Mouse (Mus musculus): ENCODE measurements around the gene Cplx3. TPM values are rescaled to one million over a fixed set of nuclear protein-coding genes. Genes with fewer than 3 reads are reported as not detected.

The Cplx3 gene
- total and polyA plus RNA-seq, 3 experiments, result 0.09 TPM; not detected in 2

GRCm38 (mm10) chr9:57629118-57629874, 23.2 kb upstream of the Cplx3 start:
- peaks cover 79 to 100% of the 10 kb centered on the region in 2 experiments for H3K36me3 ChIP-seq (replicated peaks in 1 of 2; ENCODE audit: control insufficient read depth in 1 of 2, insufficient read depth in 1 of 2, low read length in 1 of 2)
- H3K9ac ChIP-seq (ENCODE audit: insufficient read depth, low read depth), result no peak overlapping the region
- no peaks in the 10 kb centered on the region for H3K27me3 ChIP-seq (replicated peaks)
- no peak overlapping the region for H3K4me3 ChIP-seq (replicated peaks in 1 of 3; ENCODE audit: low read depth in 2 of 3, low read length in 2 of 3, poor library complexity in 1 of 3)
- DNase-seq (ENCODE audit: extremely low read depth), result peak; percentile 70
- peak; percentile 88 to 97 for TF ChIP-seq CTCF (conservative IDR thresholded peaks at IDR 0.05 in 1 of 2, IDR thresholded peaks at IDR 0.05 in 1 of 2; ENCODE audit: low read depth in 2 of 2, low read length in 2 of 2)
- TF ChIP-seq UBTF (IDR thresholded peaks at IDR 0.05; ENCODE audit: low read depth, low read length), result 0 out of 2 replicates have a peak, but pooled peaks have one; percentile 31
- no peak for TF ChIP-seq IRF4 (IDR thresholded peaks at IDR 0.05; ENCODE audit: low read depth, low read length)
- no peak for TF ChIP-seq ZNF384 (IDR thresholded peaks at IDR 0.05; ENCODE audit: low read depth, low read length)
- TF ChIP-seq SMC3 (IDR thresholded peaks at IDR 0.05; ENCODE audit: low read depth, low read length), result peak; percentile 99
- peak; percentile 47; the same call in 1 of the 2 replicates for TF ChIP-seq NRF1 (IDR thresholded peaks at IDR 0.05; ENCODE audit: low read depth, low read length)
- peaks cover 20% of the 10 kb centered on the region for H3K79me2 ChIP-seq (replicated peaks; ENCODE audit: control insufficient read depth, extremely low read depth, insufficient read depth, poor library complexity, severe bottlenecking)
- dilution Hi-C loops (cut with MboI; ENCODE audit: extremely low pct_ligation_motif_present, extremely low pct_unique_long_range_greater_than_20kb, low sequenced_read_pairs) (no loop called here), in situ Hi-C loops (cut with MboI; ENCODE audit: low pct_ligation_motif_present, low pct_unique_long_range_greater_than_20kb, low sequenced_read_pairs) (no loop called here)
- no peak overlapping the region for H3K4me2 ChIP-seq (ENCODE audit: insufficient read depth, low read depth, poor library complexity, severe bottlenecking)
- H3K4me1 ChIP-seq (ENCODE audit: control insufficient read depth in 1 of 2, insufficient read depth in 2 of 2), result peaks cover 25 to 67% of the 10 kb centered on the region in 2 experiments
- H3K9me3 ChIP-seq (replicated peaks; ENCODE audit: low read length), result no peaks in the 10 kb centered on the region
- no peak overlapping the region for H3K27ac ChIP-seq (ENCODE audit: insufficient read depth, low read depth)

DNA sequence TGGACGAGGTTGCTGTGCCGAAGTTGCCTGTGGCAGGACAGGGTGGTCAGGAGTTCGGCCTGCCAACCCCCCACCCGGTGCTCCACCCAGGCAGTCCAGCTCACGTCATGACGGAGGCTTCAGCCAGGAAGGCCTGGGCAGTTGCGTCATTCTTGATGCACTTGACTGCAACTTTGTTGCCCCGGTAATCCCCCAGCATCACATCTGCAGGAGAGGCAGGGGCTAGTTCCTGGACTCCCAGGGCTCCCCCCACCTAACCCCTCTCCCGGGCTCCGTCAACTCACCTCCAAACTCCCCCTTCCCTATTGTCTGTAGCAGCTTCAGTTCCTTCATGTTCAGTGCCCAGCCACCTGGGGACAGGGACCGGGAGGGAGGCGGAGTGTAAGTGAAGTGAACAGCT, 22.6 kb upstream of the Cplx3 start:
- no peaks in the 10 kb centered on the region for H3K9me3 ChIP-seq (replicated peaks; ENCODE audit: low read length)
- in situ Hi-C loops (cut with MboI; ENCODE audit: low pct_ligation_motif_present, low pct_unique_long_range_greater_than_20kb, low sequenced_read_pairs), result no loop called here
- H3K27ac ChIP-seq (ENCODE audit: insufficient read depth, low read depth), result peak overlapping the region; percentile 34; the same call in 1 of the 2 replicates
- no peak overlapping the region for H3K4me2 ChIP-seq (ENCODE audit: insufficient read depth, low read depth, poor library complexity, severe bottlenecking)
- H3K27me3 ChIP-seq (replicated peaks), result no peaks in the 10 kb centered on the region
- H3K4me1 ChIP-seq (ENCODE audit: control insufficient read depth in 1 of 2, insufficient read depth in 2 of 2), result peaks cover 19 to 61% of the 10 kb centered on the region in 2 experiments
- H3K9ac ChIP-seq (ENCODE audit: insufficient read depth, low read depth), result no peak overlapping the region
- dilution Hi-C loops (cut with MboI; ENCODE audit: extremely low pct_ligation_motif_present, extremely low pct_unique_long_range_greater_than_20kb, low sequenced_read_pairs), result no loop called here
- peaks cover 15% of the 10 kb centered on the region; the same call in 1 of the 2 replicates for H3K79me2 ChIP-seq (replicated peaks; ENCODE audit: control insufficient read depth, extremely low read depth, insufficient read depth, poor library complexity, severe bottlenecking)
- TF ChIP-seq ELF1 (IDR thresholded peaks at IDR 0.05; ENCODE audit: low read depth, low read length), result no peak
- TF ChIP-seq RCOR1 (conservative IDR thresholded peaks at IDR 0.05; ENCODE audit: low read depth, low read length), result no peak
- no peak for TF ChIP-seq ZMIZ1 (IDR thresholded peaks at IDR 0.05; ENCODE audit: low read depth, low read length)
- no peak for TF ChIP-seq IRF4 (IDR thresholded peaks at IDR 0.05; ENCODE audit: low read depth, low read length)
- TF ChIP-seq ZC3H11A (IDR thresholded peaks at IDR 0.05; ENCODE audit: low read depth, low read length), result no peak
- peaks cover 77 to 100% of the 10 kb centered on the region in 2 experiments for H3K36me3 ChIP-seq (replicated peaks in 1 of 2; ENCODE audit: control insufficient read depth in 1 of 2, insufficient read depth in 1 of 2, low read length in 1 of 2)
- H3K4me3 ChIP-seq (replicated peaks in 1 of 3; ENCODE audit: low read depth in 2 of 3, low read length in 2 of 3, poor library complexity in 1 of 3), result no peak overlapping the region
- DNase-seq (ENCODE audit: extremely low read depth), result no peak

DNA sequence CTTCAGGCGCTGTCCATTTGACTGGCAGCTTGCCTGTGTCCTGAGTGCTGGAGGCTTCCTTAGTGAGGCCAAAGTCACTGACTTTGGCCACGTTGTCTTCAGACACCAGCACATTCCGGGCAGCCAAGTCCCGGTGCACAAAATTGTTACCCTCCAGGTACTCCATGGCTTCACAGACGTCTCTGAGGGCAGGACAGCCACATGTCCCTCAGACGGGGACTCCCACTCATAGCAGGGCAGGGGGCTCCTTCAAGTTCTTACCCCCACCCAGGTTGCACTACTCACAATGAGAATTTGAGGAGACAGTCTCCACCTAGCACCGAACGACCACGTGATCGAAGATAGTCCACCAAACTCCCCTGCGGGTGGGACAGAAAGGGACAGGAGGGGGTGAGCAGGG, 21.8 kb upstream of the Cplx3 start:
- H3K4me3 ChIP-seq (replicated peaks in 1 of 3; ENCODE audit: low read depth in 2 of 3, low read length in 2 of 3, poor library complexity in 1 of 3), result no peak overlapping the region
- no peak overlapping the region for H3K9ac ChIP-seq (ENCODE audit: insufficient read depth, low read depth)
- in situ Hi-C loops (cut with MboI; ENCODE audit: low pct_ligation_motif_present, low pct_unique_long_range_greater_than_20kb, low sequenced_read_pairs) (no loop called here), dilution Hi-C loops (cut with MboI; ENCODE audit: extremely low pct_ligation_motif_present, extremely low pct_unique_long_range_greater_than_20kb, low sequenced_read_pairs) (no loop called here)
- H3K27me3 ChIP-seq (replicated peaks), result no peaks in the 10 kb centered on the region
- H3K4me1 ChIP-seq (ENCODE audit: control insufficient read depth in 1 of 2, insufficient read depth in 2 of 2), result peaks cover 12 to 53% of the 10 kb centered on the region in 2 experiments
- no peak for TF ChIP-seq GABPA (IDR thresholded peaks at IDR 0.05; ENCODE audit: insufficient replicate concordance, low read depth, low read length)
- TF ChIP-seq ZKSCAN1 (IDR thresholded peaks at IDR 0.05; ENCODE audit: borderline replicate concordance, low read depth, low read length), result no peak
- TF ChIP-seq KAT2A (IDR thresholded peaks at IDR 0.05; ENCODE audit: insufficient replicate concordance, low read length), result no peak
- no peak for TF ChIP-seq CHD2 (IDR thresholded peaks at IDR 0.05; ENCODE audit: low read length)
- no peak for TF ChIP-seq USF1 (IDR thresholded peaks at IDR 0.05; ENCODE audit: low read depth, low read length)
- TF ChIP-seq HCFC1 (IDR thresholded peaks at IDR 0.05; ENCODE audit: low read depth, low read length), result no peak
- TF ChIP-seq ZC3H11A (IDR thresholded peaks at IDR 0.05; ENCODE audit: low read depth, low read length), result no peak
- no peak for TF ChIP-seq PAX5 (IDR thresholded peaks at IDR 0.05; ENCODE audit: low read length)
- no peak for TF ChIP-seq POLR2AphosphoS2 (IDR thresholded peaks at IDR 0.05; ENCODE audit: low read depth, low read length)
- no peak for TF ChIP-seq ZMIZ1 (IDR thresholded peaks at IDR 0.05; ENCODE audit: low read depth, low read length)
- no peak for TF ChIP-seq IRF4 (IDR thresholded peaks at IDR 0.05; ENCODE audit: low read depth, low read length)
- TF ChIP-seq TBP (conservative IDR thresholded peaks at IDR 0.05; ENCODE audit: low read depth, low read length), result no peak
- TF ChIP-seq MEF2A (IDR thresholded peaks at IDR 0.05; ENCODE audit: borderline replicate concordance, low read depth, low read length), result no peak
- TF ChIP-seq ETS1 (conservative IDR thresholded peaks at IDR 0.05; ENCODE audit: low read depth, low read length), result no peak
- no peak for DNase-seq (ENCODE audit: extremely low read depth)
- peaks cover 77 to 96% of the 10 kb centered on the region in 2 experiments for H3K36me3 ChIP-seq (replicated peaks in 1 of 2; ENCODE audit: control insufficient read depth in 1 of 2, insufficient read depth in 1 of 2, low read length in 1 of 2)
- no peak overlapping the region for H3K27ac ChIP-seq (ENCODE audit: insufficient read depth, low read depth)
- H3K9me3 ChIP-seq (replicated peaks; ENCODE audit: low read length), result no peaks in the 10 kb centered on the region
- H3K4me2 ChIP-seq (ENCODE audit: insufficient read depth, low read depth, poor library complexity, severe bottlenecking), result no peak overlapping the region
- peaks cover 10% of the 10 kb centered on the region; the same call in 1 of the 2 replicates for H3K79me2 ChIP-seq (replicated peaks; ENCODE audit: control insufficient read depth, extremely low read depth, insufficient read depth, poor library complexity, severe bottlenecking)
